Mouse (Mus musculus) brain, embryonic 14.5 days (tissue): ENCODE data around the gene Tet2.

ENCODE experiments used
- CTCF ChIP-seq: fragments of 200-500 bp; IDR thresholded peaks from 2 replicates; pipeline ENCODE4 v1.5.1; 2012; ENCODE audit warnings: inconsistent platforms, mild to moderate bottlenecking, moderate library complexity, borderline replicate concordance; ENCODE audit not compliant: insufficient read depth, insufficient read length; ENCODE audit errors: extremely low read depth
- POLR2A ChIP-seq: fragments of 200-500 bp; IDR thresholded peaks from 2 replicates; pipeline ENCODE4 v1.6.1; 2012; ENCODE audit warnings: mild to moderate bottlenecking, inconsistent platforms, borderline replicate concordance; ENCODE audit not compliant: poor library complexity, insufficient read depth, insufficient read length, severe bottlenecking; ENCODE audit errors: extremely low read depth

DNA sequence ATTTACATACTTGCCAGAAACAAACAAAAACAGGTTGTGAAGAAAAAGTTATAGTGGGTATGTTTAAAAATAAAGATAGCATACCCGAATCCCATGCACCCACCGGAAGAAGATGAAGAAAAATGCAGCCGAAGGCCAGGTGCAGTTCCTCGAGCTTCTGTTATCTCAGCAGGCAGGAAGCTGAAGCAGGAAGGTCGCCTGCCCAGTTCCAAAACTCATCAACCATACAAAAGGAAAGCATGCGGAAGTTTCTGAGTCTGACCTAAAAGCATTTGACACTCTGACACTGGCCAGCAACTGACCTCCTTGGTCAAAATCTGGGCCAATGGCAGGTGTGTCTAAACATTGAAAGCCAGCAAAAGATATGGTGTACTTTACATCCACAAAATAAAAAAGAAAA, 26.8 kb downstream of the Tet2 start:
- no peak for TF ChIP-seq CTCF
- no peak for TF ChIP-seq POLR2A
